Mouse (Mus musculus) lung, adult 2 months (tissue): ENCODE measurements around the gene Foxn3.

Experiments used
- CTCF ChIP-seq: fragments of 200-500 bp; IDR thresholded peaks from 2 replicates; pipeline ENCODE4 v1.5.1; 2011; ENCODE audit warnings: mild to moderate bottlenecking, low read length, control low read depth; ENCODE audit not compliant: insufficient read depth
- POLR2A ChIP-seq: fragments of 200-500 bp; IDR thresholded peaks from 2 replicates; pipeline ENCODE4 v1.6.1; 2011; ENCODE audit warnings: low read depth, mild to moderate bottlenecking, control low read depth, low read length, borderline replicate concordance; ENCODE audit errors: extremely low read depth

- TF ChIP-seq CTCF: no peak
- no peak for TF ChIP-seq POLR2A
Observed at GRCm38 (mm10) chr12:99609643-99610042, 46.3 kb upstream of the Foxn3 start.
